Mouse (Mus musculus): ENCODE measurements at regions not wholly inside any gene's neighbourhood (a gene's known extent, or its start where the extent isn't known, plus 50 kb on each side); places are given as distances from the start of the nearest gene placed in this dataset.

DNA sequence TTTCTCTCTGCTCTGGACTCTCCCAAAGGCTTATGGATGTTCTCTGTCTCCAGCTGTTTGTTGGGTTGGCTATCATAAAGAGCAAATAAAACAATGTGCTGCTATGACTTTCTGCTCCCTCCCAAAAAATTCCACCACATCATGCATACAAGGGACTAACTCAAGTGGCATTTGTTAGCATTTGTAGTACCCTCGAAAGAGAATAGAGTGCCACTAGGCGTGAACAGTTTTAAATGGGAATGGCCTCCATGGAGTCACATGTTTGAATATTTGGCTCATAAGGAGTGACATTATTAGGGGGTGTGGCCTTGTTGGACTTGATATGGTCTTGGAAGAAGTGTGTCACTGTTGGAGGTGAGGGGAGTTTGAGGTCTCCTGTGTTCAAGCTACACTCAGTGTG lies 86.5 kb upstream of the Serbp1 start:
- no peak for DNase-seq (ENCODE audit: low read depth)

DNA sequence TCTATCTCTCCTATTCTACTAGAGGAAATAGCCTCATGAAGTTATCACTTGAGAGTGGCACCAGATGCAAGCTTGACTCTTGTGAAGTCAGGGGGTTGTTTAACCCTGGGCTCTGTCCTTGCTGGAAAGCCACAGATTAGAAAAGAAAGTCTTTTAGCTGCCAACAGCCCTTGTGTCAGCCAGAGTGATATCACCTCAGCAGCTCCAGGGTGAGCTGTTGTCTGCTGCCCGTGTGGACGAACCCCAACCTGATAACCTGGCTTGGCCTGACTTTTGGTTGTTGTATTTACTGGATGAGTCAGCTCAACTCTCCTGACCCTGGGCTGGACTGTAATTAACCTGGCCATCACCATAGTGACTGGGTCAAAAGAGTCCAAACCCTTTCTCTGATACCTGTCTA lies 88.6 kb upstream of the Serbp1 start:
- no peak for DNase-seq (ENCODE audit: low read depth)

GRCm38 (mm10) chr6:67146708-67147107 lies 91.3 kb upstream of the Serbp1 start:
- DNase-seq (ENCODE audit: low read depth): no peak

DNA sequence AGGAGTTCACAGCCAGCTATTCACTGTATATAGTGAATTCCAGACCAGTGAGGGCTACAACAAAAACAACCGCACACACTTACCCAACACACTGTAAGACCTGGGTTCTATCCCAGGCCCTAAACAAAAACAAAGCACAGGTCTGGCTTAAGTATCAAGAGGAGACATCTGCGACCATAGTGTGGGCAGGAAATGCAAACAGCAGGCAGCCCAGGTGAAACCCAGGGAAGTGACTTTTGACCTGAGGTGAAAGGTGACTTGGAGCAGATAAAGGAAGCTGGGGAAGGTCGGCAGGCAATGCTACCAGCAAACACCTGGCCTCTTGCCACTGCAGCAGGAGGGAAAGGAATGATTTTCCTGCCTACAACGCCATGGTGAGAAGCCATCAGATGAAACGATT lies 92.0 kb upstream of the Serbp1 start:
- no peak for DNase-seq (ENCODE audit: low read depth)

GRCm38 (mm10) chr6:67144946-67145716 lies 92.8 kb upstream of the Serbp1 start:
- no peak for DNase-seq (ENCODE audit: low read depth)

DNA sequence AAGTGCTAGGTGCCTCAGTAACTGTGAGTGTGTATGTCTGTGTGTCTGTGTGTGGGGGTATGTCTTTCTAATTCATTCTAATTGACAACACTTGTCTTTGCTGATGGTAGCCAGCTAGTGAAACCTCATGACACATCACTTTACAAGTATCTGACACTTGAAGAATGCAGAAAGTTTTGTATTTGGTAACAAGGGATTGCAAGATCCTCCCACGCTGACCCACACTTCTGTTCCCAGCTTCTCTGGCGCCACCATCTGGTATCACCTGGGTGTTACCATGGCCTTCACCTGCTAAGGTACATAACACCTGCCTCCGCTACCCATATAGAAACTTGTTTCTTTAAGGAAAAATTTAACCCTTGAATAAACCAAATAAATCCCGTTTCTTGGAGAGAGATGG lies 95.8 kb upstream of the Serbp1 start:
- no peak for DNase-seq (ENCODE audit: low read depth)

GRCm38 (mm10) chr6:67140645-67141250 lies 97.2 kb upstream of the Serbp1 start:
- no peak for DNase-seq (ENCODE audit: low read depth)

GRCm38 (mm10) chr6:67139012-67139375 lies 99.0 kb upstream of the Serbp1 start:
- DNase-seq (ENCODE audit: low read depth): no peak

GRCm38 (mm10) chr6:67138302-67139011 lies 99.5 kb upstream of the Serbp1 start:
- no peak for DNase-seq (ENCODE audit: low read depth)

DNA sequence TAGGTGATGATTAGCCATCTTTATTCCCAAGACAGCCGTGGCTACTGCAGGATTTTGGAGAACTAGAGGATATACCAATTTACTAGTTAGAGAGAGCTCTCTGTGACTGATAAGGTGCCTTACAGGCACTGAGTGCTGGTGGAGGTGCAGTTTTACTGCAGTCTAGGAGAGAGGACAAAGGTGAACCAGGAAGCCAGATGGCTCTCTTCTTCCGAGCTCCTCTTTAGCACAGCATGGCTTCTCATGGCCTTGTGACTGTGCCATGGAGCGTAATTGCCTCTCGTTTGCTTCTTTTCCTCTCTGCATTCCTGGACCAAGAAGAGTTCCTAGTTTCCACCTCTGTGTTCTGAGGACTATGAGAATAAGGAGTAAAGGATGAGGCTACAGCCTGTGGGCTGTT lies 100.2 kb upstream of the Gadd45a start:
- no peak for DNase-seq (ENCODE audit: low read depth)

GRCm38 (mm10) chr6:67134915-67135314 lies 97.7 kb upstream of the Gadd45a start:
- no peak for DNase-seq (ENCODE audit: low read depth)

DNA sequence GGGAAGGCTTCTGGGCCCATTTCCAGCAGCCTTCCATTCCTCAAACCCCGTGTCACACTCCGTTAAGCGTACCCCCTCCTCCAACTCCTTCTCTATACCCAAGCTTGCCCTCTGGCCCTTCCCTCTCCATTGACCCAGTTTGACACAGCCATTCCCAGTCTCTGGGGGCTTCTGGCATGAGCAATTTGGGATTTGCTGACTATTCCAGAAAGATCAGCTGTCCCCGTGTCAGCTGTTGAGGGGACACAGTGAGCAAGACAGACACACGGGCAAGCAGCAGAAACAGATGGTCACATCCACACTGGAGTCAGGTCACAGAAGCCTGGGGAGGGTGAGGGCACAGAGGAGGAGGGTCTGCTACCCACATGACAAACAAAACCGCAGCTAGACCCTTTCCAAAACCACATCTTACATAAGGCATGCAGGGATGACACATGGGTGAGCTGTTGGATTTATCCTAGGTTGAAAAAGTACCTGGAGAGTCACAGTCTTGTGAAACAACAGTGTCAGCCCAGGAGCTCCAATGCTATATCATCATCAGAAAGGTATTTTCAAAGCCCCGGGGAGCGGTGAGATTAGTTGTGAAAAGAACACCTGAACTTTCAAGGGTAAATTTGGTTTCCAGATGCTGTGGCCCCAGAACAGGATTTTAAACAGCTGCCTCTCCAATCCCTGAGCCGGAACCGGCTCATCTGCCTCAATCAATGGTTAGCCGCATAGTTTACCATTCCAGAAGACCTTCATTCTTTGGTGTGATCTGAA lies 93.5 kb upstream of the Gadd45a start:
- no peak for DNase-seq (ENCODE audit: low read depth)

DNA sequence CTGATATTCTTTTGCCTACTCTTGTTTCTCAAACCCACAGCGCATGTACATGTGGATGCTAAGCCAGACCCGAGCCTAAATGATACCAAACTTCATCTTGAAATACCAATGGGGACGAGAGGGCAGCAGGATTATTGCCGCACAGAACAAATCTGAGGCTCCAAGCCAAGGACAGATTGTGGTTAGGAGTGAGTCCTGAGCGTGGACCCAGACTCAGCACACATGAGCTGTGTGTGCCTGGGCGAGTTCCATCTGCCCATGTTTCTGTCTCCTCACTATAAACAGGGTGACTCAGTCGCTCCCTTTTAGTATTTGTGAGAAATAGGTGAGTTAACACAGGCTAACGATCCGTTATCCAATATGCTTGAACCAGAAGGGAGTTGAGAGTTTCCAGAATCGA lies 92.4 kb upstream of the Gadd45a start:
- DNase-seq (ENCODE audit: low read depth): no peak

- no peak for DNase-seq (ENCODE audit: low read depth)
These were observed 91.5 kb upstream of the Gadd45a start for GRCm38 (mm10) chr6:67128503-67129463.

DNA sequence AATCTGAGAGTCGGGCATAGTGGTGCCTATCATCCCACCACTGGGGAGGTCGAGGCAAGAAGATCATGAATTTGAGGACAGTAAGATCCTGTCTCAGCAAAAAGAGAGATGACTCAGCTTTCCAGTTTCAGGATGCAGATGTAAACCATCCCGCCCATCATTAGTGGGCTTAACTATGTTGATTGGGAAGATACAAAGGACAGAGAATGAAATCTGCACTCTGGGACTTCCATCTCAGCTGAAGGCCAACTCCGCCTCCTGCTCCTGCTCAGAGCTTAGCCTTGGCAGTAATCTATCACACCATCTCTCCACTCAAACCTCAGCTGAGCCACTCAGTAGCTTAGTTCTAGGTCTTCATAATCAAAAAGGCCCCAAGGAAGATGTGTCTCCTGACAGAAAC lies 90.5 kb upstream of the Gadd45a start:
- no peak for DNase-seq (ENCODE audit: low read depth)

DNA sequence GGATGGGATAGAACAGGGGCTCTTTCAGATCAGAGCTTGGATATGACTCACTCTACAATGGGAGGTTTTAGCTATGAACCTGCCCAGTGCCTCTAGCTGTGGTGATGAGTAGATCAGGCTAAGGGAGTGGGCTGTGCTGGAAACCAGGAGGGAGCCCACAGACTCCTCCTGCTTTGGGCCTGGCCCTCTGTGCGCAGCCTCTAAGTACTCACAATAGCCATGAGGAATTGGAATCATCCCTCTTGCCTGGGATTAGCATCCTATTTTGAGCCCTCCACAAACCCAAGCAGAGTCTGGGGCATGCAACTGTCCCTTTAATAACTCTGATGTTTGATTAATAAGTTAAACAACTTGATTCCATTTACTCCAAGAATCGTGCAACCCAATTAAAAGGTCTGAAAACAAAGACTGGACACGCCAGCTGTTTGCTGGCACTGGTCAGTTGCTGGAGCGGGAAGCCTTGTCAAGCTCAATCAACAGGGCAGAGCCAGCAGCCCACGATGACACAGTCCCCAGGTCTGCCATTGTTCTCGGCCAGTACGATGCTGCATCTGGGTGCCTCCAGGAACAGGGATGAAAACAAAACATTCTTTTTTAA lies 88.6 kb upstream of the Gadd45a start:
- DNase-seq (ENCODE audit: low read depth): no peak

DNA sequence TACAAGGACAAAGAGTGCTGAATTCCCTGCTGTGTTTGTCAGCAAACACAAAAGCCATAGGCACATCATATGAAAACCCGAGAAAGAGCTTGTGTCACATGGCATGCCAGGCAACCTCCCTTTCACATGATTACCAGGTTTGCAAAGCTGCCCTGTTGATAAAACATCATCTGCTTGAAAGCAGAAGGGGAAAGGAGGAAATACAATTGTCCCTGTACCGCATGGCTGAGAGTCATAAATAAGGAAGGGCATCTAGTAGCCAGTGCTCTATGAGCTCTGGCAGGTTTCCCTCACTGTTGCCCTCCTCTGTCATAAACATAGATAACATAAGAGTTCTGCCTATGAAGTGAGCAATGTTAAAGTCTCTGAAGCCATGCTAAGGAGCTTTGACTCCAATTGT lies 86.8 kb upstream of the Gadd45a start:
- DNase-seq (ENCODE audit: low read depth): no peak

DNA sequence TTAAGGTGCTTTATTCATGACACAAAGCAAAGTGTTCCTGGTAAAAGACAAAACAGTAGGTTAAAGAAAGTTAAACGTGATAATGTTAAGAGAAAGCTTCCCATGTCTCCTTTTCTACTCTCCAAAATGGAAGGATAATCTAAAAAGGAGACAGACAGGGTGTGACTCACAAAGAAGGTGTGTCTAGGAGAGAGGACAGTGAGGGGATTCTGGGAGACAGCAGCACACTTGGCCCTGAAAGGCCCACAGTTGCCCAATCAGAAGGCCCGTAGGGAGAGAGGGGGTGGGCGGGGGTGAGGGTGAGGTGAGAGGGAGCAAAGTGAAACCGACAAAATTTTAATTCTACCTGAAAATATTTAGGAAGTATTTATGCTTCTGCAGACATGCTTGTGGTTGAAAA lies 85.8 kb upstream of the Gadd45a start:
- no peak for DNase-seq (ENCODE audit: low read depth)

DNA sequence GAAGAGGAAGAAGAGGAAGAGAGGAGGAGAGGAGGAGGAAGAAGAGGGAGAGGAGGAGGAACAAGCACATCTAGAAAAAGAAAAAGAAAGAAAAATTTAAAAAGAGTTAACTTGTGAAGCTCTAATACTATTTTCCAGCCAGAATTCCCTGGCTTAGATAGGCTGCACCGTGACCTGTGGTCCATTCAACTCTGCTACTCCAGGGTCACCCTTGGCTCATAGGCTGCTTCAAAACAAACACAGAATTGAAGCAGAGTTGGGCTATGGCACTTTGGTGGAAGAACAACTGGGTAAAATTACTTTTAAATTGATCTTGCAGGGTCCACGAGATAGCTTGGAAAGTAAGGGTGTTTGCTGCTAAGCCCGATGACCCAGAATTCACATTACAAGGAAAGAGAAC lies 79.0 kb upstream of the Gadd45a start:
- DNase-seq (ENCODE audit: low read depth): no peak

DNA sequence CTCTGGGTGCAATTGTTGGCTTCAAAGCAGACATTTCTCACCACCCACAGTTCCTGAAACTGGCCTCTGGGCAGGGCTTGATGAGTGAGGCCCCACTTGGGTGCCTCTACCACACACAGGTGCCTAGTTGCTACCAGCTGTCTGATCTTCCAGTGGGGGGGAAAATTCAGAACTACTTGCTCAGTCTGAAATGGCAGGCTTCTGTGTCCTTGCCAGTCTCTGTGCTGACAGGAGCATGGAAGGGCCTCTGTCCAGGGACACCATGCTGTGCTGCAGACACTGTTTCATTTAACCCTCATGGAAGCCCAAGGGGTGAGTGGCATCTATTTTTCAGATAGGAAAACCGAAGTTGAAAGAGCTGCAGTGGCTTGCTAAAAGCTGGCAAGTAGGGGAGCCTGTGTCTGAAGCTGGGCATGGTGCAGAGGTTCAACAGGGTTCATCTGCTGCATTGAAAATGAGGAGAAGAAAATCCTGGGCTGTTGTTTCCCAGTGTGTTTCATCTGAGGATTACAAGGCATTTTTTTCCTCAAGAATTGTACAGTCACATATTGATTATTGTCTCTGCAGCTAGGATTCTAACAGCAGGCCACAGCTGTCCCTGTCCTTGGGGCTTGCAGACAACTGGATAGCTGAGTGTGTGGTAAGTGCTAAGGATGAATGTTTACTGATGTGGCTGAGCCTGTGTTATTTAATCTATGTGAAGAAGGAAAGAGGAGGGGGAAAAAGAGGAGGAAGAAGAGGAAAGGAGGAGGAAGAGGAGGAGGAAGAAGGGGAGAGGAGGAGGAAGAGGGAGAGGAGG lies 78.4 kb upstream of the Gadd45a start:
- DNase-seq (ENCODE audit: low read depth): no peak

All from gonadal fat pad, adult 2 months (tissue).